Mouse (Mus musculus): ENCODE data around the gene Nanog.
"Not testable (repeated sequence)": the region's sequence is repeated elsewhere in the genome, so short reads cannot be mapped to it uniquely, and the experiment has no call there.

Gene Nanog

GRCm38 (mm10) chr6:122703251-122703650 is 4.0 kb upstream of the Nanog start:
- DNase-seq (ENCODE audit: low spot score), result no peak

- DNase-seq (ENCODE audit: low spot score), result no peak
These were observed 3.6 kb upstream of the Nanog start for GRCm38 (mm10) chr6:122703706-122704105.

DNA sequence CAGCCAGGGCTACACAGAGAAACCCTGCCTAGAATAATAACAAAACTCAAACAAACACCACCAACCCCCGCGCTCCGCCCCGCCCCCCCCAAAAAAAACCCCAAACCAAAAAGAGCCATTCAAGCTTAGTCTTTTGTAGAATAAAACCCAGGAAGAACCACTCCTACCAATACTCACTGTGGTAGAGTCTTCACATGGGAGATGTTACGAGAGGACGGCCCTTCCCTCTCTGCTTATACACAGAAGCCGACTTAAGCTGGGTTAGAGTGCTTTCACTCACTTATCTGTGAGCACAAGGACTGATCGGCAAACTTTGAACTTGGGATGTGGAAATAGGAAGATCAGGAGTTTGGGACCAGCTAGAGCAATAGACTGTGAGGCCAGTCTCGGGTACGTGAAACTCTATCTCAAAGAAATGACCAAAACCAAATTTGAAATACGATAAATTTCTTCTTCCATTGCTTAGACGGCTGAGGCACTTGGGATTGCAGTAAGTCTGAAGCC is 900 bp upstream of the Nanog start:
- no peak for DNase-seq (ENCODE audit: low spot score)

GRCm38 (mm10) chr6:122708826-122709225 is 1.5 kb downstream of the Nanog start:
- DNase-seq (ENCODE audit: low spot score), result no peak

DNA sequence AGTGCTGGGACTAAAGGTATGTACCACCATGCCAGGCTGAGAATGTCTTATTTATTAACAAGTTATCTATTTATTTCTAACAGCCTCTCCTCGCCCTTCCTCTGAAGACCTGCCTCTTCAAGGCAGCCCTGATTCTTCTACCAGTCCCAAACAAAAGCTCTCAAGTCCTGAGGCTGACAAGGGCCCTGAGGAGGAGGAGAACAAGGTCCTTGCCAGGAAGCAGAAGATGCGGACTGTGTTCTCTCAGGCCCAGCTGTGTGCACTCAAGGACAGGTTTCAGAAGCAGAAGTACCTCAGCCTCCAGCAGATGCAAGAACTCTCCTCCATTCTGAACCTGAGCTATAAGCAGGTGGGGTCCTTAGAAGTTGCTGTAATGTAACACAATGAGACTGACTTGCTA is 4.2 kb downstream of the Nanog start:
- DNase-seq (ENCODE audit: low spot score), result no peak

DNA sequence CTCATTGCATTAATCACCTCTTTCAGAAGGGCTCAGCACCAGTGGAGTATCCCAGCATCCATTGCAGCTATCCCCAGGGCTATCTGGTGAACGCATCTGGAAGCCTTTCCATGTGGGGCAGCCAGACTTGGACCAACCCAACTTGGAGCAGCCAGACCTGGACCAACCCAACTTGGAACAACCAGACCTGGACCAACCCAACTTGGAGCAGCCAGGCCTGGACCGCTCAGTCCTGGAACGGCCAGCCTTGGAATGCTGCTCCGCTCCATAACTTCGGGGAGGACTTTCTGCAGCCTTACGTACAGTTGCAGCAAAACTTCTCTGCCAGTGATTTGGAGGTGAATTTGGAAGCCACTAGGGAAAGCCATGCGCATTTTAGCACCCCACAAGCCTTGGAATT is 5.8 kb downstream of the Nanog start:
- DNase-seq (ENCODE audit: low spot score), result not testable (repeated sequence)

DNA sequence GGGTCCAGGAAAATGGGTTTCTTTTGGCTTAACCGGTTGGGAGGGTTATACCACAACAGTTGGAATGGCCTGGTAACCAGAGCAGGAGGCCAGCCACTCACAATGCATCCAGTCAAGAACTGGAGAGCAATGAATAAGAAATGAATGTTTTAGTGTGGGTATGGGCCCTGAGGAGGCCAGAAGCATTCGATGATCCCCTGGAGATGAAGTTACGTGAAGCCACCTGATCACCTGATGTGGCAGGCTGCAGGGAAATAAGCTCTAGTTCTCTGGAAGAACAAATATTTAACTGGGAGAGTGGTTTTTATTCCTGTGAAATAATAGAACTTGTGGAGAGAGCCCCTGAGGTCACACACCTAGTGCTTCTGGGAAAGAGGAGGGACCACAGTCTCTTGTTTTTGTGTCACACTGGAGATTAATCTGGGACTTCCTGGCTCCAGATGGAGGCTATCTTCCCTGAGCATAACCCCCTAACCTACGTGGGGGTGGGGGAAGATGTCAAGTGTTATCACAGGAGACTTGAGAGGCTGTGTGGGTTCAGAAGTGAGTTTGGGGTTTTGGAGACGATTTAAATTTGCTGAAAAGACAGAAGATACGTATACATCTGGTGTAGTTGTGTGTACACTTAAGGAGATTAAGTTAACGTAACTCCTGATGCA is 7.5 kb downstream of the Nanog start:
- no peak for DNase-seq (ENCODE audit: low spot score)

DNA sequence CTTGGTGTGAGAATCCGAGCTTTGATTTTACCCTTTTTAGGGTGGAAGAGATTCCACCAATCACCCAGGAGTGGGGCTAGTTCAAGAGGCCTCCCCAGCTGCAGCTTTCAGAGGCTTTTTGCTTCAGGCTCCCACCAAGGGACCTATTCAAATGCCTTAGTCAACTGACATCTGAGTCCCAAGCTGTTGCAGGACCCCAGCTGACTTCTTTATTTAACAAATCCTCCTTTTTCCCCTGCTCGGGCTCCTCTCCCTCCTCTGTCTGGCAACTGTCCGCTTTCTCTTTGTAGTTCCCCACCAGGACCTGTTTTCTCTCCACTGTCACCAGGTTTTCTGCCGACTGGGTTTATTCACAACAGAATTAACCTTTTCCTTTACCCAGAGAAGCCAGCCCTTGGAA is 8.6 kb downstream of the Nanog start:
- no peak for DNase-seq (ENCODE audit: low spot score)

DNA sequence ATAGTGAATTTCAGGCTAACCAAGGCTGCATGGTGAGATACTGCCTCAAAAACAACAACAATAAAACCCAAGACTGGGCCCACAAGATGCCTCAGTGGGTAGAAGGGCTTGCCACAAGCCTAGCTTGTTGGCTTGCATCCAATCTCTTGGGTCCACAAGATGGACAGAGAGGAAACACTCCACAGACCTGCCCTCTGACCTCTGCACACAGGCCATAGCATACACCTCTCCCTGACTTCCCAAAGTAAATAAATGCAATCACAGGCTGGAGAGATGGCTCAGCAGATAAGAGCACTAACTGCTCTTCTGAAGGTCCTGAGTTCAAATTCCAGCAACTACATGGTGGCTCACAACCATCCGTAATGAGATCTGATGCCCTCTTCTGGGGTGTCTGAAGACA is 10.9 kb downstream of the Nanog start:
- not testable (repeated sequence) for DNase-seq (ENCODE audit: low spot score)

GRCm38 (mm10) chr6:122719942-122720341 is 12.7 kb downstream of the Nanog start:
- DNase-seq (ENCODE audit: low spot score), result peak; percentile 43

DNA sequence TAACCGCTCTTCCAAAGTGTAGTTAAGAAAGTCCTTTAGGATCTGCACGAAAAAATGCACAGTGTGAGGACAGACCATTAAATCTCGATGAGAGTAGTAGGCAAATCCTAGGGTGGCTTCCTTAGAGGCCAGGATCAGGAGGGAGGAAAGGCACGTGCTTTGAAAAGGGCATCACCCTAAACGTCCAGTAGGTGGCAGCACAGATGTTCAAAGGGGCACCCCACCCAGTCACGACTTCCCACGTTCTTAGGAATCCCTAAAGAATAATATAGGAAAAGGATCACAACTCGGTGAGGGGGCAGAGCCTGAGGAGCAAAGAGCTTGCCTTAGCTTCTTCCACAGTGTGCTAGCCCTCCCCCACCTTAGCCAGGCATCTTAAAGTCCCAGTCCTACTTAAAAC is 32.7 kb downstream of the Nanog start:
- DNase-seq (ENCODE audit: low spot score), result peak; percentile 62

DNA sequence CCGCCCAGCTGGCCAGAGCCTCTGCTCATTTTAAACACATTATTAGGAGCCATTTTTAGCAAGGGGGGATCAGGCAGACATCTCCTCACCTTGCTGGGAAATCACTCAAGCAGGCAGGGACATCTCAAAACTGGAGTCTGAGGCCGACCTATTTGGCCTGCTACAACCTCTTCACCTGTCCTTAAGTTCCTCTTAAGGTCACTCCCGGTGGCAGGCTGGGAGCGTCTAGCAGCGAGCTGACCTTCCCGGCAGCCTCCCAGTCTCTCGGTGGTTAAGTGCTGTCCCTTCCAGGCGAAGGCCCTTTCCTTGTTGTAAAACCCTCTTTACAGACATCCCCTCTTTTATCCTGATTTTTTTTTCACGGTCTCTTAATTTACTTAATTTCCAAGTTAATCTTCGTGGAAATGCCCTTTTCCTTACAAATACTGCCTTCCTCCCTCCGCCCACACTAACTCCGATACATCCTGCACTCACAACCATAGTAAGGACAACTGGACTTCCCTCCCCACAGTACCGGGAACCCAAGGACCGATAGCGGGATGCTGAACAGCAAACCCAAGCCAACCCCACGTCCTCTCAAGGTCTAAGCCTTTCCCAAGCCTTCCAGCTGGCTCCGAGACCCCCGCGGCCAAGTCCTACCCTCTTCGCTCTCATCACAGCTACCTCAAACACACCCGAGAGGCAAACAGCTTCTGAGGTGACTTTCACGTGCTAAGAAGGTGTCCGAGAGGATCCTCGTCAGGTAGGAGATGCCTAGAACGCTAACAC is 34.4 kb downstream of the Nanog start:
- no peak for DNase-seq (ENCODE audit: low spot score)

DNA sequence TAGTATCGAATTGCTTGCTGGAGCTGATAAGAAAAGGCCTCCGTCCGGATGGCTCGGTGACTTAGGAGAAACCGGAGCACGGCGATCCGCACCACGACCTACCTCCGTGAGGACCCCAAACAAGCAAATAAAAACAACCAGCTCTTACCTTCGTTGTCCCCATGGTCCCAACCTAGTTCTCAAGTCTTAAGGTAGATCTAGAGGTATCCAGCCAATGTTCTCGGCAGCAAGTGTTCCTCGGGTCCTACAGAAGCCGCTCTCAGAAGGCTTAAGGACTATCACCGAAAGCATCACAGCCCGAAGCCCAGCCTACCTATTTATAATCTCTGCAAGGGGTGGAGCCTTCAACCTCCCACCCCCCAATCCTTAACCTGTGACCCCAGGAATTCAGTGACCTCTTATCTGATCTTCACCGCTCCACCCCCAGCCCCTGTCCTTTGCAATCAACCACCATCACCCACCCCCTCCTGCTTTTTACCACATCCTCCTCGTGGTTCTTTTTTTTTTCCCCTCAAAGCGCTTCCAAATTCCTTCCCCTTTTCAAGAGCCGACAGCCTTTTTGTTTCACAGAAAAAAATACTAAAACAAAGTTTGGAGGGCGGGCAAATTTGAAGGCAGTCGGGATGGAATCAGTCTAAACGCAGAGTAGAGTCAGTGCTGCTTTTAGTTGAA is 35.1 kb downstream of the Nanog start:
- DNase-seq (ENCODE audit: low spot score), result no peak

- no peak for DNase-seq (ENCODE audit: low spot score)
These were observed 36.1 kb downstream of the Nanog start for GRCm38 (mm10) chr6:122743353-122743752.

GRCm38 (mm10) chr6:122744505-122745249 is 37.4 kb downstream of the Nanog start:
- DNase-seq (ENCODE audit: low spot score), result no peak

DNA sequence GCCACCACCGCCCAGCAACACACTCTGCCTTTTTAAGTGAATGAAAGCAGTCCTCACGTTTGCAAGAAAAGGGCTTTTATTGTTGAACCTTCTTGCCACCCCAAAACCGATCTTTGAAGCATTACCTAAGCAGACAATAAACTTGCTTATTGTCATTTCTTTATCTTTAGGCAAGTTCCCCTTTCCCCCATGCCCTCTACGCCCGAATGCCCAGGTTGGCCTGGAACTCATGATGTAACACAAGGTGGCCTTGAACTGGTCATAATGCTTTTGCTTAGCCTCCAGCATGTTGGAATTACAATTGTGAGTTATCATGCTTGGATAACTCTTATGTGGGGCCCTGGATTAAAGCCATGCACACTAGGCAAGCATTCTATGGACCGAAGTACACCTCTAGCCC is 43.3 kb downstream of the Nanog start:
- no peak for DNase-seq (ENCODE audit: low spot score)

GRCm38 (mm10) chr6:122755913-122756312 is 48.6 kb downstream of the Nanog start:
- no peak for DNase-seq (ENCODE audit: low spot score)

GRCm38 (mm10) chr6:122758732-122759131 is 51.4 kb downstream of the Nanog start:
- peak; percentile 25 for DNase-seq (ENCODE audit: low spot score)

DNA sequence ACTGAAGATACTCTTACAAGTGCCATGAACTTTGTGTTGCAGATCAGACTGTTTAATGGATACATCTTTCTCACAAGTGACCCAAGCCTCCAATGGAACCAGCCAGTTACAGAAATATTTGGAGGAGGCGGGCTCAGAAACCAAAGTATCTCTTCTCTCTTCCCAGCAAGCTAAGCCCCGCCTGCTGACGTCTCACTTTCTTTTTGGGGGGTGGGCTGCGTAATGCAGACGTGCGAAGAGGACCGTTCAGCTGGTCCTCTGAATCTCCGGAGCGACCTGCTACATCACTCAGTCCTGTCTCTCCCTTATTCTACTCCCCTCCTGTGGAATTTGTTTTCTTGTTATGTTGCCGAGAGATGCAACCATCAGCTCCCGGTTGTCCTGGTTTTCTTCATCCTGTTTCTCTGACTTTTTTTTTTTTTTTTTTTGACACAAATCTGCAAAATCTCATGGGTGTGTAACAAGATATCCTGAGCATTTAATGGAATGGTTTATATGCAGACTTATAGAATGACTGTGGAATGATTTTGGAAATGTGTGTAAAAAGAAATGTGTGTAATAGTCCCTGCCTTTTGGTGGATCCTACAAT is 53.8 kb downstream of the Nanog start:
- peak; percentile 24 for DNase-seq (ENCODE audit: low spot score)

- DNase-seq (ENCODE audit: low spot score), result no peak
These were observed 54.6 kb downstream of the Nanog start for GRCm38 (mm10) chr6:122761901-122762300.

DNA sequence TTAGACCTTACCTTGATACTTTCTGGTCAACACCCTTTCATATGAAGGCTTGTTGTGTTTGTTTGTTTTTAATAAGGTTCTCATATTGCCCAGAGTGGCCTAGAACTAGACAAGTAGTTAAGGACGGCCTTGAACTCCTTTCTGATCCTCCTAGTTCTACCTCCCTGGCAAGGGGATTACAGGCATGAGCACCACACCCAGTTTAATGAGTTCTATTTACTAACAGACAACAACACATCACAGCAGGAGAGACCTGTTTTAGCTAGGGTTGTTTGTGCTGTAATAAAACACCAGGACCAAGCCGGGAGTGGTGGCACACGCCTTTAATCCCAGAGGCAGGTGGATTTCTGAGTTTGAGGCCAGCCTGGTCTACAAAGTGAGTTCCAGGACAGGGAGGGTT is 55.2 kb downstream of the Nanog start:
- DNase-seq (ENCODE audit: low spot score), result peak; percentile 20
